Mouse (Mus musculus) limb, embryonic 13.5 days (tissue): Measurements from ENCODE around the gene Rnaseh2c. TPM values are rescaled to one million over a fixed set of nuclear protein-coding genes. Genes with fewer than 3 reads are reported as not detected.

ENCODE experiments used
- polyA plus RNA-seq: library from polyadenylated mRNA; unstranded; fragments of >200 nt; fragmentation: Nextera tagmentation; extraction: Ambion mirVana; gene quantifications from 2 replicates; pipeline ENCODE4 v1.2.1, GENCODE M21; 2015

The Rnaseh2c gene
- polyA plus RNA-seq, 1 experiment from 2014 or later: 143 TPM

Other genes starting within 250 kb of the Rnaseh2c start
- gene Eif1ad, start 235.1 kb upstream of the Rnaseh2c start, polyA plus RNA-seq: 54.9 and 62.3 TPM in 2 replicates
- gene Banf1, start 234.7 kb upstream of the Rnaseh2c start, polyA plus RNA-seq: 442 and 445 TPM in 2 replicates
- gene Sart1, start 213.2 kb upstream of the Rnaseh2c start, polyA plus RNA-seq: 81.8 and 84.8 TPM in 2 replicates
- 0.15 and 0.31 TPM in 2 replicates for gene Tsga10ip, start 199.3 kb upstream of the Rnaseh2c start, polyA plus RNA-seq
- gene Drap1, start 176.9 kb upstream of the Rnaseh2c start, polyA plus RNA-seq: 301 and 336 TPM in 2 replicates
- gene AI837181, start 176.7 kb upstream of the Rnaseh2c start, polyA plus RNA-seq: 74.6 and 77.9 TPM in 2 replicates
- gene Fosl1, start 154.3 kb upstream of the Rnaseh2c start, polyA plus RNA-seq: not detected in 2 replicates
- 6.2 and 7.0 TPM in 2 replicates for gene Ccdc85b, start 144.0 kb upstream of the Rnaseh2c start, polyA plus RNA-seq
- gene Fibp, start 141.3 kb upstream of the Rnaseh2c start, polyA plus RNA-seq: 129 and 131 TPM in 2 replicates
- 1.7 and 2.3 TPM in 2 replicates for gene Ctsw, start 133.4 kb upstream of the Rnaseh2c start, polyA plus RNA-seq
- 209 and 216 TPM in 2 replicates for gene Efemp2, start 127.9 kb upstream of the Rnaseh2c start, polyA plus RNA-seq
- 40.5 and 42.8 TPM in 2 replicates for gene Mus81, start 113.5 kb upstream of the Rnaseh2c start, polyA plus RNA-seq
- gene Cfl1, start 111.4 kb upstream of the Rnaseh2c start, polyA plus RNA-seq: 2,537 and 2,628 TPM in 2 replicates
- gene 1700020D05Rik, start 98.1 kb upstream of the Rnaseh2c start, polyA plus RNA-seq: not detected in 2 replicates
- 12.1 and 13.4 TPM in 2 replicates for gene Snx32, start 91.3 kb upstream of the Rnaseh2c start, polyA plus RNA-seq
- 1.7 and 3.0 TPM in 2 replicates for gene Ovol1, start 41.2 kb upstream of the Rnaseh2c start, polyA plus RNA-seq
- 2.3 and 2.7 TPM in 2 replicates for gene Ap5b1, start 33.8 kb upstream of the Rnaseh2c start, polyA plus RNA-seq
- gene Kat5, start 8.4 kb downstream of the Rnaseh2c start, polyA plus RNA-seq: 61.5 and 62.7 TPM in 2 replicates
- 47.6 and 48.5 TPM in 2 replicates for gene Rela, start 35.6 kb downstream of the Rnaseh2c start, polyA plus RNA-seq
- 25.2 and 27.8 TPM in 2 replicates for gene Sipa1, start 61.8 kb downstream of the Rnaseh2c start, polyA plus RNA-seq
- gene Map3k11, start 86.9 kb downstream of the Rnaseh2c start, polyA plus RNA-seq: 18.2 and 18.5 TPM in 2 replicates
- 25.4 and 28.7 TPM in 2 replicates for gene Pcnx3, start 87.0 kb downstream of the Rnaseh2c start, polyA plus RNA-seq
- 0.51 and 0.75 TPM in 2 replicates for gene Kcnk7, start 102.5 kb downstream of the Rnaseh2c start, polyA plus RNA-seq
- 20.4 and 21.2 TPM in 2 replicates for gene Ehbp1l1, start 124.4 kb downstream of the Rnaseh2c start, polyA plus RNA-seq
- gene Fam89b, start 127.8 kb downstream of the Rnaseh2c start, polyA plus RNA-seq: 128 and 141 TPM in 2 replicates
- 41.1 and 48.9 TPM in 2 replicates for gene Ltbp3, start 139.0 kb downstream of the Rnaseh2c start, polyA plus RNA-seq
- gene Scyl1, start 169.5 kb downstream of the Rnaseh2c start, polyA plus RNA-seq: 76.9 and 82.7 TPM in 2 replicates